Mouse (Mus musculus) naive thymus-derived CD4-positive, alpha-beta T cell, adult 2 months (primary cell): ENCODE data around the gene Cnnm3.
"Not testable (repeated sequence)": the region's sequence is repeated elsewhere in the genome, so short reads cannot be mapped to it uniquely, and the experiment has no call there.

Experiments
- DNase-seq: peaks from one replicate; pipeline ENCODE4 v3.0.0-alpha.2; 2011; ENCODE audit warnings: low read depth

Gene Cnnm3

DNA sequence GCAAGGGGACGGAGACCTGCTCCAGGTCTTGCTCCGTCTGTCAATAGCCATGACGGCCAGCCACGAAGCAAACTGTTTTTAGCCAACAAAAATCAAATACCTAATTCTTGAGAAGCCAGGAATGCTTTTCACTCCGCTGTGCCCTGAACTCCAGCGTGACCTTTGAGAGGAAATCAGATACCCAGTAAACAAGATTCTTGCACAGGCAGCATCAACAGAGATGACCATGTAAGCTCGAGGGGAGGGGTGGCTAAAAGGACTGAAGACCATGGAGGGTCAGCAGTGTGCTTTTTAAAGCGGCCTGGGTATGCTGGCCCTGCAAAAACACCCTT, 24.7 kb downstream of the Cnnm3 start:
- DNase-seq = no peak

DNA sequence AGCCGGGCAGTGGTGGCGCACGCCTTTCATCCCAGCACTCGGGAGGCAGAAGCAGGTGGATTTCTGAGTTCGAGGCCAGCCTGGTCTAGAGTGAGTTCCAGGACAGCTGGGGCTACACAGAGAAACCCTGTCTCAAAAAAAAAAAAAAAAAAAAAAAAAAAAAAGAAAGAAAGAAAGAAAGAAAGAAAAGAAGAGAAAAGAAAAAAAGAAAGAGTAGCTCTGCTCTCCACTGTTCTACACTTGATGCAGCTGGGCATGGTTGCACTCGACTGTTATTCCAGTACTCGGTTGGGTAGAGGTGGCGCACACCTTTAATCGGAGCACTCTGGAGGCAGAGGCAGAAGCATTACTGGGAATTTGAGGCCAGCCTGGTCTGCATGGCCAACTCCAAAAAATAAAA, 25.1 kb downstream of the Cnnm3 start, which contains the start of gene Ankrd23:
Gene Ankrd23, minus strand, starts transcription at position 101 of the 400 bp plus-strand sequence.
- DNase-seq = not testable (repeated sequence)

DNA sequence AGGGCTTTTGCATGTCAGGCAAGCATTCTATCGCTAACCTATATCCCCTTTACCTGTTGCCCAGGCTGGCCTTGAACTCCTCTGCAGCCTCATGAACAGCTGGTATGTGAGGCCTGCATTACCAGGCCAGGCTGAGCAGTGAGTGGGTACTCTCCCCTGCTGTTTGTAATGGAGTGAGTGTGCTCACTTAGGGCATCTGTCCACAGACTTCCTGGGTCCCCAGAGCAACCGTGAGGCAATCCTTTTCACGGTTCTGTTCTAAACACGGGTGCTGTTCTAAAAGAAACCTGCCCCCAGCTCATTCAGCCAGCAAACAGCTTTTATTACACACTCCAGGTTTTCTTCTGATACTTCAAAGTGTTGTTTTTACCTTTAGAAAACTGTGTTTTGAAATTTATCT, 27.1 kb downstream of the Cnnm3 start:
- no peak for DNase-seq

DNA sequence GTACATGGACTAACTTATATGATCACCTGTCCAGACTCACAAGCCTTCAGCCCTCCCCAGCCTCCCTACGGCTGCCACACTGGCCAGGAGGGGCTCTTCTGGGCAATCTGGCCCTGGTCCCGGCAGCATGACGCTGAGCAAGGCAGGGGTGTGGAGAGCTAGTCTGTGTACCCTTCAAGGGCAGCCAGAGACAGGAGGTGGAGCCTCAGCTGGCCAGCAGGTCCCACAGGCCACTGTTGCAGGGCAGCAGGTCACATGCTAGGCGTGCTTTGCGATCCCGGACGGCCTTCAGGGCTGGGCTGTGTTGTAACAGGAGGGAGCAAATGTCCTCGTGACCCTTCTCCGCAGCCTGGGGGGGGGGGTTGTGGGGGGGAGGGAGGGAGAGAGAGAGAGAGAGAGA, 27.5 kb downstream of the Cnnm3 start, which contains the start of gene Gm42417:
Gene Gm42417, minus strand, starts transcription at position 244 of the 400 bp plus-strand sequence.
- DNase-seq = no peak

DNA sequence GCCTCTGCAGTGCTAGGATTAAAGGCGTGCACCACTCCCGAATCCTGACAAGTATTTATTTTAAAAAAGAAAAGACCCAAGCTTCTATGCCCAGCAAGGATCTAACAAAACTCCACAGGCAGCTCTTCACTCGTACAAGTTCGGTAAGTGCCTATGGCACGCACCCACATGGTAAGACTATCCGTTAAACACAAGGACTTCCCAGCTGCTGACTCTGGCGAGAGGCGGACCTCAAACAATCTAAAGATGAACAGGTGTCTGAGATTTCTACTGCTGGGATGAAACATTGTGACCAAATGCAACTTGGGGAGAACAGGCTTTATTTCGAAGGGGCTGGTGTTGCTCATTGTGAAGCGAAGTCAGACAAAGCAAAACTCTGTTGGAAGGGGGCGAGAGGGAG, 28.5 kb downstream of the Cnnm3 start:
- no peak for DNase-seq

DNA sequence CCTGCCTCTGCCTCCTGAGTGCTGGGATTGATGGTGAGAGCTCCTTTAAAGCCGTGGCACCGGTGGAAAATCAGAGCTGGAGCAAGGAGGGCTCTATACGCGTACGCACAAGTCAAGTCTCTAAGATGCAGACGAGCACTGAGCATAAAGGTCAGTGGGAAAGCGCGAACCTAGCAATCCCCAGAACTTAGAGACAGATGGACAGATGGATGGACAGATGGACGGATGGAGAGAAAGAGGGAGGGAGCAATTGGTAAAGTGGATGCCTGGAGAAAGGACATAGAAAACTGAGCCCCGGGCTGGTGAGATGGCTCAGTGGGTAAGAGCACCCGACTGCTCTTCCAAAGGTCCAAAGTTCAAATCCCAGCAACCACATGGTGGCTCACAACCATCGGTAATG, 29.1 kb downstream of the Cnnm3 start:
- no peak for DNase-seq

DNA sequence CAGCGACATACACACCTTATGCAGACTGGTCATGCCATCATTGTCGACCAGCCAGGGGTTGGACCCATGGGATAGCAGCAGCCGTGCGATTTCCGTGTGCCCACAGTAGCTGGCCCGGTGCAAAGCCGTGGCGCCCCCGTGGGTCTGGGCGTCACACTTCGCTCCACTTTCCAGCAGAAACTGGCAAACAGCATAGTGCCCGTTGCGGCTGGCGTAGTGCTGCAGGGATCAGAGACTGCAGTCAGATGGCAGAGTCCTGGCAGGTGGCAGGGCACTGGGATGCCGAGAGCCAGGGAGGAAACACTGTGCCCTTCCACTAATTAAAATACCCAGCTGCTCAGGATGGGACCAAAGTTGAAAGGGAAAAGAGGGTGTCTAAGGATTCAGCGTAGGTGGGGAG, 30.2 kb downstream of the Cnnm3 start:
- DNase-seq = no peak

DNA sequence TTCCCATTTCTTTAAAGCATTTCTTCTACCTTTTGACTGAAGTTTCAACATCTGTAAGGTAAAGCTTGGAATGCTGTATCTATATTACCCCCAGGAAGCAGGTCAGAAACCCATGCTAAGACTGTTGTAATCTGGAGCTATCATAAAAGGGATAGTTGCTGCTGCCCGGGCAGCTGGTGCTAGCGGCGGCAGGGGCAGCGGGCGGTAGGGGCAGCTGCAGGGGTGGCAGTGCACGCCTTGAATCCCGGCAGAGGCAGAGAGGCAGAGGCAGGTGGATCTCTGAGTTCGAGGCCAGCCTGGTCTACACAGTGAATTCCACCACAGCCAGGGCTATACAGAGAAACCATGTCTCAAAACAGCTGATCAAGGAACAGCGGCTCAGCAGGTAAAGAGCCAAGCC, 31.3 kb downstream of the Cnnm3 start:
- DNase-seq = no peak

DNA sequence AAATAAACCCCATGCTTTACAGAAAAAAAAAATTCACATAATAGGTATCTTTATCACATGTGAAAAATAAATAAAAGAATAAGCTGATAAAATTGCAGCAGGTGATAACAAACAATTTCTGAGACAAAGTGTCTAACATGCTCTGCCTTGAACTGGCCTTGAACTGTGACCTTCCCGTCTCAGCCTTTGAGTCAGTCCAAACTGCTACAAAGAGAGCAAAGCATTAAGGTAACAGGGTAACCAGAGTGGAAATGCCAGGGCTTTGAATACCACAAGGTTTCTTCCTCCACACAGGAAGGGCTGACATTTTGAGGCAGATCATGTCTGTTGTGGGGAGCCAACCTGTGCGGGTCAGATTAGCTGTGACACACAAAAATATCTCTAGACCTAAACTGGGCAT, 33.7 kb downstream of the Cnnm3 start:
- no peak for DNase-seq

DNA sequence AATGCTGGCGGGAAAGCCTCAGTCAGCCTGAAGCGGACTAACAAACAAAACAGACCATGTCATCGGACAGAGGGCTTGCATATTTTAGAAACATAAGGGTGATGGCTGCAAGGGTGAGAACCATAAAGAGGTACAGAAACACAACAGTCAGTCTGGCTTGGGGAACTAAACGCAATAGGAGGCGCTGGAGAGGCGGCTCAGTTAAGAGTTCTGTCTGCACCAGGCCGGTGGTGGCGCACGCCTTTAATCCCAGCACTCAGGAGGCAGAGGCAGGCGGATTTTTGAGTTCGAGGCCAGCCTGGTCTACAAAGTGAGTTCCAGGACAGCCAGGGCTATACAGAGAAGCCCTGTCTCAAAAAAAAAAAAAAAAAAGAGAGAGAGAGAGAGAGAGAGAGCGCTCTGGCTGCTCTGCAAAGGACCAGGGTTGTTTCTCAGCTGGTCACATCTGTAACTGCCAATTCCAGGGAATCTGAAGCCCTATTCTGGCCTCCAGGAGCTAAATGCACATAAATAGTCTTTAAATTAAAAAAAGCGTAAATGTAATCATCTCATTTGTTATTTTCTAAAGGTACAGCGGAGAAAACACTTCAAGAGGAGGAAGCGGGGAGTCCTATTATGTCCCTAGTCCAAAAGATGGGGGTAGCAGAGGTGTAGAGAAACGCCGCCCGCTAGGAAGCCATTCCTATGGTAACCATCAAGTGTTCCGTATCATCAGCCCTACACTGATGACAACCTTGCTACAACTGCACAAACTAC, 34.4 kb downstream of the Cnnm3 start:
- peak; percentile 36 for DNase-seq

DNA sequence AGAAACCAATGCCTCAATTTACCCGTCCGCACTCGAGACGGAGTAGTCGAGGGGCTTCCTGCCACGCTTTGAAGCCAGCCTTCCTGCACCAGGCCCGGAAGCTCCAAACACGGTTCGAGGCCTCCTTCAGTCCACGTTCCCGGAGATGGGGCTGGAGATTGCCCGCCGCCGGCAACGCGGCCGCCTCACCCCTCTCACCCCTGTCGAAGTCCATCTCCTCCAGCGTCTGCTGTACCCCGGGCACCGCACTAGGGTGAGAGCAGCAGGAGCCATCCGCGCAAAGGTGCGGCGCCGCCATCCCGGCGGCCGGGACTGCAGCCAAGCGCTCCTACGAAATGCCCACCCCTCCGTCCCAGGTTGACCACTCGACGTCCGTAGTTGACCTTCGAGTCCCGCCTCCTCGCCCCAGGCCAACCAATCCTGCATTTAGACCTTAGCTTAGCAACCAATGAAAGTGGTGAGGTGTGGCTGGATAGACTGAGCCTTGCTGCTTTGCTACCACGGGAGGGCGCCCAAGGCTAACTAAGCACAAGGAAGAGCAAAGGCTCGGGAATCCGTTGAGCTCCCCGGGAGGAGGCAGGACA, 35.3 kb downstream of the Cnnm3 start, which contains the start of gene Ankrd39:
Gene Ankrd39, minus strand, starts transcription at position 558 of the 584 bp plus-strand sequence.
- DNase-seq = peak; percentile 96

DNA sequence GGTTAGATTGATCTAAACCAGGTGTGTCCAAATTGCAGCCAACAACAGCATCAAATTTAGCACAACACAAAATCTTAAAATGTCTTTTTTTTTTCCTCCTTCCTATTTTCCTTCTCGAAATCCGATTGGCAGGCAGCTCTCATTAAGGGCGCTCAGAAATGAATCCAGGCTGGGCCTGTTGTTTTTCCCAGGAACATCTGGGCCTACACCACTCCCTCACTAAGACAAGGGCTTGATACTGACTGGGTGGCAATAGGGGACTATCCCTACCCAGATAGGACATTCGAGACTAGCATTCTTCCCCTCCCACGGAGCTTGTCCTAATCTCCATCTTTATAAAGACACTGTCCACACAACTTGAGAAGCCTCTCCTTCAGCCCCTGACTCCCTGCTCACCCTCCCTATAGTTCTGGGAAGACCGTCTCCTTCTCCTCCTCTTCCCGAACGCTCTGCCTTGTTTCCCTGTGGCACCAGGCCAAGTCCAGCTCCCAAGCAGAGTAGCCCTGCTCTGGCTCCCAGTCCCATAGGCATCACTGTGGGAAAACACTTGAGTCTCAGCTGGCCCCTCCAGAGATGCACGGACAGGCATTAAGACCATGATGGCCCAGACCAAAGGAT, 36.4 kb downstream of the Cnnm3 start:
- peak; percentile 19 for DNase-seq

DNA sequence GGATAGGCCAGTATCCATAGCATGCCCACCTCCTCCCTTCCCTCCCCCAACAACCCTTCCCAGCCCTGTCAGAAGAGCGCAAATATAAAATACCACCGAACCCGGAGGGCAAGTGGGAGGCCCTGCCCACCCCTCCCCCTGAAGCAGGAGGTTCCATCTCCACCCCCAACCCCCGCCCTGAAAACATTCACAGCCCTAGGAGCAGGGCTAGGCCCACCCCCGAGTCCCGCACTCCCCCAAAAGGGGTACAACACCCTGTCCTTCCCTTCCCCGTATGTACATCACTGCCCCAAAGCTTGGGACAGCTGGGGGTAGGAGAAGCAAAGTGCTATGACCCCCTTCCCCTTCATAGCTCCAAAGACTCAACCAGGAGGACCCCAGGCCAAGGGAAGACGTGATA, 37.1 kb downstream of the Cnnm3 start:
- DNase-seq = no peak

DNA sequence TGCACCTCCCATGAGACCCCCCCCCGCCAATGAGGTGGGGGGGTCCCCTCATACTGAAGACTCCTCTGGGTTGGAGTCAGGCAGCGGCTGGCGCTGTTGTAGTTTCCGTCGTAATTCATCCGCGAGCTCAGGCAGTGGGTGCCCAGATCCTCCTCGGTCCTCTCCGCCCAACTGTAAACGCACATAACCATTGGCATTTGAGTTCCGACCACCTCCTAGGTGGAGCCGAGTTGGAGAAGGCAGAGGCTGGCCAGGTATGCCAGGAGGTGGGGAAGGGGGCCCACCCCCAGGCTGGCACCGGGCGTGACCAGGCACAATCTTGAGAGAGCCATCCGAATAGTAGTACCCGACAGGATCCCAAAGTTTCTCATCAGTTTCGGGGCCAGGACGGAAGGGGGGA, 37.8 kb downstream of the Cnnm3 start:
- DNase-seq = no peak

DNA sequence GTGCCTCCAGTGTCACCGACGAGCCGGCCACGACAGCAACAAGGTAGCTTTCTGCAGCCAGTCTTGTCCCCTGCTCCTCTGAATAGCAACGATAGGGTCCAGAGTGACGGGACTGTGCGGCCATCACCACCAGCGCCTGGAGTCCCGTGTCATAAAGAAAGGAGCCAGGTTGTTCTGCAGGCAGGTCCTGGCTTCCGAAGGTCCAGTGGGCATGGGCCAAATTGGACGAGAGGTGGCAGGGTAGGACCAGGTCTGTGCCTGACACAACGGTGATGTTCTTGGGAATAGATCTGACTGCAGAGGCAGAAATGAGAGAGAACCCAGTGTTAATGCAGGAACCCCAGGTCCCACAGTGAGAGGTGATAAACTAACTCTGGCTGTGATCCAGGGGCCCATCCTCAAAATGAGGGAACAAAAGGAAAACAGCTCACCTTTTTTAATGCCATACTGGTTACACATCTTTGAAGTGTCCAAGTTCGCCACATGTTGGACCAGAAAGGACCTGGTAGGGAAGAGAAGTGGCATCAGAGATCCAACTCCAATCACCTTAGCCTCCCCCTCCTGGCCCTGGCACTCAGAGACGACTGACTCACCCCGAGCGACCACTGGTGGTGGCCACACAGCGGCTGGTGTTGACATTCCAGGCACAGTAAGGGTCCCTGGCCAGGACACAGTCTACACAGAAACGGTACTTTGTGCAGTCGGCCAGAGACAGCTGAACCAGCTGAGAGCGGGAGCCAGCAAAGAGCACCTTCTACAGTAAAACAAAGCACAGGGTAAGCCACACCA, 38.6 kb downstream of the Cnnm3 start:
- DNase-seq = no peak

DNA sequence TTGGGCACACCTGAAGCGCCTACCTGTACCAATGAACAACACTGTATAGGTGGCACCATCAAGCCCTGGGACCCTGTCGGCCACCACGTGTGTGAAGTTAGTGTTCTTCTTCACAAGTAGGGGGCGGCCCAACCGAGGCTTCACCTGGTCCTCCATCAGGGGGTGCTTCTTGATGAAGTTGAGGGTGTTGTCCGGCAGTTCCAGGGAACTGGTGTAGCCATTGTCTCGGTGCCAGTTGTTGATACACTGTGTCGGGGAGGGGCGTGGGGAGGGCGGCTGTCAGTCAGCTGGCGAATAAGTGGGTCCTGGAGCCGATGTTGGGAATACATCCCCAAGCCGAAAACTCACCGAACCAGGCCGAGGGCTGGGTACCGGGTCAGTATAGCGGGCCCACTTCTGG, 40.2 kb downstream of the Cnnm3 start:
- DNase-seq = no peak

DNA sequence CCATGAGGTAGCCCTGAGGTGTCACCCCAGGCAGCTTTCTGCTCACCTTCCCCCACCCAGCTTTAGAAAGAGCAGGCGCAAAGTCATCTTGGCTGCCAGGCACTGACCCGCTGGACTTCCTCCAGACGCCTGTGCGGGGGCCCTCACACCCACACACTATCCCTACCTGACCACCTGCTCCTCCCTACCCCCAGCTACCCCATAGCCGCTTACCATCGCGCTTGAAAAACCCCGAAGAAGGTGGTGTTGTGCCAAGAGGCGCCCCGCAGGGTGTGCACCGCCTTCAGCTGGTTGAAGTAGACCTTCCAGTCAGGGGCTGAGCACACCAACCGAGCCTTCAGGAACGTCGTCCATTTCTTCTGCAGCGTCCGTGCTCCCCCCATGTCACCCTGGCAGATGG, 40.8 kb downstream of the Cnnm3 start:
- DNase-seq = no peak

DNA sequence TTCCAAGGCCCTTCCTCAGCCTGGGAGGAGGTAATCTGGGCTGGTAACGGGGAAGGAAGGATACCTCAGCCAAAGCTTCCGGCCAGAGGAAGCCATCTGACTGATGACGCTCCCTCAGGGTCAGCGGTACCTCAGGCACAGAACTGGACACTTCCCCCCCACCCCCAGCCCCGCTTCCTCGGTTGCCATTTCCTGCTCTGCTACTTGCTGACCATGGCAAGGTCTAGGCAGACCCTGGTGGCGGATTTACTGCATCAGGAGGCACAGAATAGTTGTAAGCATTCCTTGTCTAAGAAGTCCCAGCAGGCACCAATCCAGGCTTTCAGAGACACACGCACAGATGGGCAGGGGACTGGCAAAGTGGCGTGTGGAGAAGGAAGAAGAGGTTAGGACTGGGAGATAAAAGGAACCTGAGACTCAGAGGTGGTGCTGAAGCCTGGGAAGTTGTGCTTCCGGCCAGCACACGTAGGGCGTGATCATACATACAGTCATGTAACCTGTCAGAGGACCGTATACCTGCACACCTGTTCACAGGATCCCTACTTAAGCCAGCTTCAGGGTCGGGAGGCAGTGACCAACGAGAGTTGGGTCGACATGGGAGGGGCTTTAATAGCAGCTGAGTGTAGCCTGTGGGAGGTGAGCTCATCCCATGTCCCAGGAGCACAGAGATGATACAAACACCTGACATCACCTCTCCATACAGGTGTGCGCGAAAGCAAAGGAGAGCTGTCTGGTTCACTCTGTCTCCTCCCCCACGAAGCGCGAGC, 43.1 kb downstream of the Cnnm3 start:
- DNase-seq = no peak

DNA sequence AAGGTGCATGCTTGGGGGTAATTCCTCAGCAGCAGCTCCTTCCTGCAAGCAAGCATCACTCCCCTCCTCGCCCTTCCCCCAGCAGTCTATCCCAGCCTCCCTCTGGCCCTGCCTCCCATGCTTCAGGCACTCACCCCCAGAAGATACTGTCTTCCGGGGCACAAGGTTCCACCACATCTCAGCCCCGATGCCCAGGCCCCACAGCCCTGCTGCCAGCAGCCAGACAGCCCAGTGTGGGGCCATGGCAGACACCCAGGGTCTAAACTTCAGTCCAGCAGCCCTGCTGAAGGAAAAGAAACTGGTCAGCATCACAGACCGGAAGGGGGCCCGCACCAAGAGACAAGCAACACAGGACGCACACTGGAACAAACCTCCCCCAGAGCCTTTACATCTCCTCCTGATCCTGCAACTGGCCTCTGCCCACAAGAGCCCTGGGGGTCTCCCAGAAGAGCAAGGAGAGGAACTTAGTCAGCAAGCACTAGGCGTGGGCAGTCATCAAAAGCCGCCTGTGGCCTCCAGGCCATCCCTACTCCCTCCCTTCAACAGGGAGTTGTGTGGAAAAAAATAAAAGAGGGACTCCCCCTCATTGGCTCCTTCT, 44.2 kb downstream of the Cnnm3 start:
- DNase-seq = peak; percentile 25

DNA sequence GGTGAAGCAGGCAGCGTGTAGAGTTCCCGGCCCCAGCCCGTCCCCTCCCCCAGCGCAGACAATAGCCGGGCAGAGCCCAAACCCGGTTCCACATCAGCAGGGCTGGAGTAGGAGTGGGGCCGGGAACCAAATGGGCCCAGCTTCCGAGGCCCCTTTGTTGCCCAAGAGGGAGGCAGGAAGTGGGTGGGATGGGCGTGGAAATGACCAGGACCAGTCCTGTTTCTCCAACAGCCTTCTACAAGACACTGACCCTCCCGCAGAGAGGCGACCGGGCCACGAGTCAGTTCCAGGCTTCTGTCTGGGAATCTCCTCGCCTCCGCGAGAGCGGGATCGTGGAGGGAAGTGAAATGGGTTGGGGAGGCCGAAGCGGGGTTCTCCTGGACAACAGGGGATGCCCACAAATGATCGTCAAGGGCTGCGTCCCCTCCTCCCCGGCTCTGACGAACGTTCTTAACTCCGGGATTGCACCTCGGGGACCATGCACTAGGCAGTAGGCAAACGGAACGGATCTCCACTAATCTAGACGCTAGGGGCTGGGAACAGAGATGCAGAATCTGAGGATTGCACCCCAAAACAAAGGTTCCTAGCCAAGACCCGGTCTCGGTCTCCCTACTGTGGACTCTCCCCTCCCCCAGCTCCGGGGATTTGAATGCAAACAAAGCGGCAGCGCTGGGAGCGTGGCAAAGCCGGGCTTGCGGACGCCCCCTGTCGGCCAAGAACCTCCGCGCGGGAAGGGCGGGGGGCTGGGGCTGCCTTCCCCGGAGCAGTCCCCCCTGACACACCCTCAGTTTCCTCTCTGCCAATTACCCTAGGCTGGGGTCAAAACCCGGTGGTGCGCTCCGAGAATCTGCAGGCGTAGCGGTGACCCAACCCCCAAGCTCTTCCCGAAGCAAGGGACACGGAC, 45.1 kb downstream of the Cnnm3 start:
- DNase-seq = peak; percentile 87
